Mouse (Mus musculus) midbrain, embryonic 10.5 days (tissue): ENCODE data around the gene Gm45753. TPM values are rescaled to one million over a fixed set of nuclear protein-coding genes. Genes with fewer than 3 reads are reported as not detected.
"Not testable (repeated sequence)": the region's sequence is repeated elsewhere in the genome, so short reads cannot be mapped to it uniquely, and the experiment has no call there.

ENCODE experiments used
- DNase-seq: peaks from one replicate; pipeline ENCODE4 v3.0.0-alpha.2; 2017; ENCODE audit warnings: low spot score
- H3K27ac ChIP-seq: fragments of 300-500 bp; sonication (generic); replicated peaks from 2 replicates; pipeline ENCODE4 v1.5.1; 2016; ENCODE audit warnings: mild to moderate bottlenecking
- H3K27me3 ChIP-seq: fragments of 300-500 bp; sonication (generic); 2 replicates; pipeline ENCODE4 v1.6.1; 2016; ENCODE audit warnings: low read depth, mild to moderate bottlenecking; ENCODE audit not compliant: poor library complexity, severe bottlenecking
- H3K36me3 ChIP-seq: fragments of 300-500 bp; sonication (generic); 2 replicates; pipeline ENCODE4 v1.6.1; 2016; ENCODE audit warnings: mild to moderate bottlenecking, moderate library complexity
- H3K4me1 ChIP-seq: fragments of 300-500 bp; sonication (generic); 2 replicates; pipeline ENCODE4 v1.6.1; 2016
- H3K4me3 ChIP-seq: fragments of 300-500 bp; sonication (generic); 2 replicates; pipeline ENCODE4 v1.5.1; 2016; ENCODE audit warnings: mild to moderate bottlenecking, moderate library complexity
- H3K9me3 ChIP-seq: fragments of 300-500 bp; sonication (generic); replicated peaks from 2 replicates; pipeline ENCODE4 v1.6.1; 2016; ENCODE audit warnings: mild to moderate bottlenecking
- WGBS: fragments of 180-500 bp; shearing (Covaris S2); methylation state at CpG from one replicate; pipeline ENCODE4 v1.1.7; 2016; 5-methylcytosine and 5-hydroxymethylcytosine counted together
- polyA plus RNA-seq: library from polyadenylated mRNA; unstranded; fragments of >200 nt; fragmentation: Nextera tagmentation; extraction: Ambion mirVana; gene quantifications from 2 replicates; pipeline ENCODE4 v1.2.1, GENCODE M21; 2016

Gene Gm45753
- 0.07 and 0.10 TPM in 2 replicates for polyA plus RNA-seq

GRCm38 (mm10) chr8:45308366-45308765 is at the start of gene Gm45753:
Gene Gm45753 (minus strand): TSS chr8:45308466.
- Histone ChIP-seq H3K4me3 (no peak within 1 kb of the TSS), H3K4me1 (no peaks in the 10 kb centered on the region), H3K27ac (no peak within 1 kb of the TSS), H3K9me3 (no peaks in the 10 kb centered on the region), H3K27me3 (no peaks in the 10 kb centered on the region), H3K36me3 (no peaks in the 10 kb centered on the region)
- WGBS, result 92% methylated on average over 13 of the region's 13 CpGs
- DNase-seq, result no peak

DNA sequence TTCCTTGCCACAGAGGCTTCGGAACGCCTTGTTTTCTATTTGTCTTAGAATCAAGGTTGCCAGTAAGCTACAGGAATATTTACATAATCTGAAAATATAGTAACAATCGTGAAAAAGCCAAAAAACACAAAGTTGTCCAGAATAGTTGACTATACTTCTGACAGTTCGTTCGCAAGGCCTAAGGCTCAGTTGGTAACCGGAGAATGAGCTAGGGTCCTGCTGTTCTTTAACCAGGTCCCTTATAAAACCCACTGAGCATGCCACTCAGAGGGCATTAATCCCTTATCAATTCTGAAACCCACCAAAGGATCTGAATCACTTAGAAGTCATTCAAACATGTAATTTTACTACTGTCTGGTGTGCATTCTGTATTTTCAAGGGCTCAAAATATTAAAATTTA is 47.5 kb upstream of the Gm45753 start:
- DNase-seq, result no peak
- Histone ChIP-seq H3K4me1 (peaks cover 14% of the 10 kb centered on the region), H3K9me3 (no peaks in the 10 kb centered on the region), H3K27ac (no peak overlapping the region), H3K4me3 (no peak overlapping the region), H3K36me3 (peaks cover 10% of the 10 kb centered on the region; the same call in 1 of the 2 replicates), H3K27me3 (peaks cover 2% of the 10 kb centered on the region; the same call in 1 of the 2 replicates)
- WGBS, result 82% methylated on average over 6 of the region's 6 CpGs

- peaks cover 2% of the 10 kb centered on the region; the same call in 1 of the 2 replicates for H3K36me3 ChIP-seq
- H3K4me1 ChIP-seq, result peaks cover 11% of the 10 kb centered on the region; the same call in 1 of the 2 replicates
- peak; percentile 76 for DNase-seq
- no peak overlapping the region for H3K27ac ChIP-seq
- no peak overlapping the region for H3K4me3 ChIP-seq
- H3K9me3 ChIP-seq, result no peaks in the 10 kb centered on the region
- H3K27me3 ChIP-seq, result no peaks in the 10 kb centered on the region
- 23% methylated on average over 6 of the region's 6 CpGs for WGBS
Observed at GRCm38 (mm10) chr8:45345031-45345430, 36.8 kb upstream of the Gm45753 start.

- no peak overlapping the region for H3K4me3 ChIP-seq
- DNase-seq, result no peak
- peaks cover 2% of the 10 kb centered on the region; the same call in 1 of the 2 replicates for H3K36me3 ChIP-seq
- H3K9me3 ChIP-seq, result no peaks in the 10 kb centered on the region
- H3K4me1 ChIP-seq, result peaks cover 11% of the 10 kb centered on the region; the same call in 1 of the 2 replicates
- H3K27ac ChIP-seq, result no peak overlapping the region
- H3K27me3 ChIP-seq, result no peaks in the 10 kb centered on the region
- WGBS, result 93% methylated on average over 8 of the region's 8 CpGs
Observed at GRCm38 (mm10) chr8:45344298-45344697, 36.0 kb upstream of the Gm45753 start.

- no peaks in the 10 kb centered on the region for H3K9me3 ChIP-seq
- no peak overlapping the region for H3K4me3 ChIP-seq
- no peaks in the 10 kb centered on the region for H3K27me3 ChIP-seq
- no peaks in the 10 kb centered on the region for H3K36me3 ChIP-seq
- DNase-seq, result no peak
- peaks cover 11% of the 10 kb centered on the region; the same call in 1 of the 2 replicates for H3K4me1 ChIP-seq
- H3K27ac ChIP-seq, result no peak overlapping the region
- 91% methylated on average over 12 of the region's 12 CpGs for WGBS
Observed at GRCm38 (mm10) chr8:45341630-45342628, 33.7 kb upstream of the Gm45753 start.

- H3K36me3 ChIP-seq, result no peaks in the 10 kb centered on the region
- H3K9me3 ChIP-seq, result no peaks in the 10 kb centered on the region
- peak overlapping the region; percentile 81 for H3K27ac ChIP-seq
- DNase-seq, result no peak
- H3K4me1 ChIP-seq, result peaks cover 18% of the 10 kb centered on the region
- 4% methylated on average over 8 of the region's 8 CpGs for WGBS
- H3K27me3 ChIP-seq, result peaks cover 22% of the 10 kb centered on the region
- H3K4me3 ChIP-seq, result peak overlapping the region; percentile 71
Observed at GRCm38 (mm10) chr8:45333493-45333892, 25.2 kb upstream of the Gm45753 start.

GRCm38 (mm10) chr8:45332685-45333409 is 24.6 kb upstream of the Gm45753 start, which contains the start of gene Cyp4v3:
Gene Cyp4v3 (minus strand): TSS chr8:45333216.
- peaks cover 22% of the 10 kb centered on the region for H3K27me3 ChIP-seq
- WGBS, result under 1% methylated on average over 42 of the region's 44 CpGs
- no peaks in the 10 kb centered on the region for H3K36me3 ChIP-seq
- no peaks in the 10 kb centered on the region for H3K9me3 ChIP-seq
- peak; percentile 68 for DNase-seq
- H3K4me1 ChIP-seq, result peaks cover 18% of the 10 kb centered on the region
- peak within 1 kb of the TSS; percentile 81 for H3K27ac ChIP-seq
- peak within 1 kb of the TSS; percentile 71 for H3K4me3 ChIP-seq

DNA sequence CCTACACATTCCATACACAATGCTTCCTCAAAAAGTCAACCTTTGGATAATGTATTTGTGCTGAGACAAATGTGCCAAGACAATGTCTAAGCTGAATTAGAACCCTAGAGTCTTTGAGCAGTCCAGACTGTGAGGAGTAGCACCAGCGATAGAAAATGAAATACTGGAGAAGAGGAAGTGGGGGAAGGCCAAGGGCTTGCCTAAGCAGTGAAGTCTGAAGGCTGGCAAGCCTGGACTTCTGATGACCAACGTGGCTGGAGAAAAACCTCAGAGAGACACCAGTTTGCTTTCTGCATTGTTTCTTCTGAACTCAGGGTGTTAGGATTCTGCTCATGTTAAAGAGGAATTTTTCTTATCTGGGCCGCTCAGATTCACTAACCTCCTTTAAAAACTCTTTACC is 22.6 kb upstream of the Gm45753 start:
- WGBS, result 81% methylated on average over 3 of the region's 3 CpGs
- H3K4me3 ChIP-seq, result no peak overlapping the region

GRCm38 (mm10) chr8:45329206-45329980 is 21.1 kb upstream of the Gm45753 start:
- H3K4me3 ChIP-seq, result no peak overlapping the region
- H3K27ac ChIP-seq, result no peak overlapping the region
- peaks cover 18% of the 10 kb centered on the region for H3K4me1 ChIP-seq
- H3K36me3 ChIP-seq, result no peaks in the 10 kb centered on the region
- no peaks in the 10 kb centered on the region for H3K9me3 ChIP-seq
- DNase-seq, result no peak
- H3K27me3 ChIP-seq, result peaks cover 21% of the 10 kb centered on the region
- WGBS, result 91% methylated on average over 6 of the region's 6 CpGs

More for the DNA sequence above, 22.6 kb upstream of the Gm45753 start:
- H3K9me3 ChIP-seq, result no peaks in the 10 kb centered on the region
- H3K4me1 ChIP-seq, result peaks cover 18% of the 10 kb centered on the region
- H3K36me3 ChIP-seq, result no peaks in the 10 kb centered on the region
- peaks cover 22% of the 10 kb centered on the region for H3K27me3 ChIP-seq
- no peak overlapping the region for H3K27ac ChIP-seq
- DNase-seq, result no peak

- H3K4me3 ChIP-seq, H3K9me3 ChIP-seq, H3K27me3 ChIP-seq, H3K36me3 ChIP-seq, H3K27ac ChIP-seq, H3K4me1 ChIP-seq, DNase-seq: not testable (repeated sequence)
Observed at GRCm38 (mm10) chr8:45327076-45327475, 18.8 kb upstream of the Gm45753 start.

GRCm38 (mm10) chr8:45324151-45324550 is 15.9 kb upstream of the Gm45753 start:
- Histone ChIP-seq H3K27me3 (no peaks in the 10 kb centered on the region), H3K4me3 (no peak overlapping the region), H3K27ac (no peak overlapping the region), H3K9me3 (no peaks in the 10 kb centered on the region), H3K36me3 (no peaks in the 10 kb centered on the region), H3K4me1 (no peaks in the 10 kb centered on the region)
- 87% methylated on average over 4 of the region's 4 CpGs for WGBS
- no peak for DNase-seq

- Histone ChIP-seq H3K27me3 (no peaks in the 10 kb centered on the region), H3K36me3 (no peaks in the 10 kb centered on the region), H3K9me3 (no peaks in the 10 kb centered on the region), H3K4me1 (no peaks in the 10 kb centered on the region), H3K27ac (no peak overlapping the region), H3K4me3 (no peak overlapping the region)
- 88% methylated on average over 2 of the region's 2 CpGs for WGBS
- no peak for DNase-seq
Observed at GRCm38 (mm10) chr8:45321365-45321764, 13.1 kb upstream of the Gm45753 start.
